Mouse (Mus musculus) MEL (cell line): Measurements from ENCODE around the gene Gm10073. TPM values are rescaled to one million over a fixed set of nuclear protein-coding genes. Genes with fewer than 3 reads are reported as not detected.
A peak's percentile ranks its signal among the peaks of the same experiment; 100 is the strongest.
"Not testable (repeated sequence)": the region's sequence is repeated elsewhere in the genome, so short reads cannot be mapped to it uniquely, and the experiment has no call there.

Experiments used
- DNase-seq: peaks from one replicate; pipeline ENCODE4 v3.0.0; 2011; ENCODE audit warnings: low read depth, low spot score
- H3K27ac ChIP-seq: 2 replicates; pipeline ENCODE4 v1.5.1; 2012; ENCODE audit warnings: low read depth, mild to moderate bottlenecking, control low read depth, low read length, moderate library complexity; ENCODE audit not compliant: control insufficient read depth
- H3K27me3 ChIP-seq, 2 experiments: fragments of 150-350 bp in 1 of 2; sonication (generic) in 1 of 2; 2 replicates each; pipeline ENCODE4 v1.6.1; 2012; ENCODE audit warnings: low read length in 2 of 2, mild to moderate bottlenecking in 2 of 2, improper control_type of control experiment in 1 of 2, moderate library complexity in 1 of 2; ENCODE audit not compliant: insufficient read depth in 2 of 2, control insufficient read depth in 1 of 2
- H3K36me3 ChIP-seq, 2 experiments: 2 replicates each; pipeline ENCODE4 v1.6.1; 2012 to 2014; ENCODE audit warnings: low read length in 2 of 2, improper control_type of control experiment in 1 of 2, inconsistent platforms in 1 of 2, mild to moderate bottlenecking in 1 of 2; ENCODE audit not compliant: insufficient read depth in 2 of 2, control insufficient read depth in 1 of 2
- H3K4me1 ChIP-seq, 2 experiments: fragments of 150-350 bp in 1 of 2; sonication (generic) in 1 of 2; 2 replicates each; pipeline ENCODE4 v1.6.1; 2012; ENCODE audit warnings: low read length in 2 of 2, improper control_type of control experiment in 1 of 2, mild to moderate bottlenecking in 1 of 2; ENCODE audit not compliant: insufficient read depth in 2 of 2, control insufficient read depth in 1 of 2
- H3K4me3 ChIP-seq, 2 experiments: fragments of 150-350 bp in 1 of 2; sonication (generic) in 1 of 2; 2 replicates each; pipeline ENCODE4 v1.5.1; 2012; ENCODE audit warnings: low read depth in 2 of 2, low read length in 2 of 2, mild to moderate bottlenecking in 2 of 2, moderate library complexity in 2 of 2, control low read depth in 1 of 2, improper control_type of control experiment in 1 of 2; ENCODE audit not compliant: control insufficient read depth in 1 of 2, insufficient read depth in 1 of 2
- H3K79me2 ChIP-seq: 2 replicates; pipeline ENCODE4 v1.6.1; 2012; ENCODE audit warnings: mild to moderate bottlenecking, low read length, moderate library complexity; ENCODE audit not compliant: control insufficient read depth, poor library complexity, insufficient read depth
- H3K9ac ChIP-seq: 2 replicates; pipeline ENCODE4 v1.6.1; 2012; ENCODE audit warnings: low read depth, mild to moderate bottlenecking, control low read depth, low read length, moderate library complexity; ENCODE audit not compliant: control insufficient read depth, poor library complexity, severe bottlenecking
- H3K9me3 ChIP-seq: fragments of 150-350 bp; sonication (generic); replicated peaks from 2 replicates; pipeline ENCODE4 v1.6.1; 2012; ENCODE audit warnings: mild to moderate bottlenecking, low read length, improper control_type of control experiment, moderate library complexity; ENCODE audit not compliant: insufficient read depth
- BHLHE40 ChIP-seq: IDR thresholded peaks from 2 replicates; pipeline ENCODE4 v1.6.1; 2012; ENCODE audit warnings: low read depth, mild to moderate bottlenecking, inconsistent platforms, low read length, improper control_type of control experiment, borderline replicate concordance
- CHD1 ChIP-seq: IDR thresholded peaks from 2 replicates; pipeline ENCODE4 v1.6.1; 2012; ENCODE audit warnings: low read depth, mild to moderate bottlenecking, inconsistent platforms, low read length, improper control_type of control experiment
- CHD2 ChIP-seq: IDR thresholded peaks from 2 replicates; pipeline ENCODE4 v1.6.1; 2011; ENCODE audit warnings: low read length, improper control_type of control experiment
- KAT2A ChIP-seq: conservative IDR thresholded peaks from 2 replicates; pipeline ENCODE4 v1.6.1; 2012; ENCODE audit warnings: low read depth, low read length, improper control_type of control experiment, inconsistent platforms
- MAFK ChIP-seq: IDR thresholded peaks from 2 replicates; pipeline ENCODE4 v1.6.1; 2011; ENCODE audit warnings: low read depth, mild to moderate bottlenecking, low read length, improper control_type of control experiment, borderline replicate concordance
- MAX ChIP-seq: IDR thresholded peaks from 2 replicates; pipeline ENCODE4 v1.6.1; 2011; ENCODE audit warnings: low read length, improper control_type of control experiment
- MAZ ChIP-seq: IDR thresholded peaks from 2 replicates; pipeline ENCODE4 v1.6.1; 2012; ENCODE audit warnings: low read depth, mild to moderate bottlenecking, inconsistent platforms, low read length, improper control_type of control experiment
- MXI1 ChIP-seq: IDR thresholded peaks from 2 replicates; pipeline ENCODE4 v1.6.1; 2011; ENCODE audit warnings: mild to moderate bottlenecking, low read depth, low read length, improper control_type of control experiment
- NELFE ChIP-seq: IDR thresholded peaks from 2 replicates; pipeline ENCODE4 v1.6.1; 2011; ENCODE audit warnings: low read depth, low read length, improper control_type of control experiment
- NRF1 ChIP-seq: IDR thresholded peaks from 2 replicates; pipeline ENCODE4 v1.6.1; 2014; ENCODE audit warnings: low read depth, mild to moderate bottlenecking, inconsistent platforms, low read length, improper control_type of control experiment, moderate library complexity; ENCODE audit not compliant: poor library complexity, insufficient read depth, severe bottlenecking
- RAD21 ChIP-seq: IDR thresholded peaks from 2 replicates; pipeline ENCODE4 v1.6.1; 2011; ENCODE audit warnings: mild to moderate bottlenecking, low read depth, low read length, improper control_type of control experiment
- RCOR1 ChIP-seq: IDR thresholded peaks from 2 replicates; pipeline ENCODE4 v1.6.1; 2012; ENCODE audit warnings: low read depth, mild to moderate bottlenecking, inconsistent platforms, low read length, improper control_type of control experiment
- SIN3A ChIP-seq: IDR thresholded peaks from 2 replicates; pipeline ENCODE4 v1.6.1; 2012; ENCODE audit warnings: low read length, improper control_type of control experiment, inconsistent platforms
- SMC3 ChIP-seq: IDR thresholded peaks from 2 replicates; pipeline ENCODE4 v1.6.1; 2011; ENCODE audit warnings: low read depth, low read length, improper control_type of control experiment
- TAL1 ChIP-seq: IDR thresholded peaks from 2 replicates; pipeline ENCODE4 v1.6.1; 2012; ENCODE audit warnings: mild to moderate bottlenecking, inconsistent platforms, low read length, moderate library complexity, mixed read lengths
- TBP ChIP-seq: IDR thresholded peaks from 2 replicates; pipeline ENCODE4 v1.8.0; 2011; ENCODE audit warnings: low read depth, low read length, improper control_type of control experiment
- USF2 ChIP-seq, 2 experiments: IDR thresholded peaks; 2 replicates each; pipeline ENCODE4 v1.6.1; 2011 to 2012; ENCODE audit warnings: improper control_type of control experiment in 2 of 2, low read length in 2 of 2, borderline replicate concordance in 1 of 2, inconsistent platforms in 1 of 2, low read depth in 1 of 2, mild to moderate bottlenecking in 1 of 2; ENCODE audit not compliant: insufficient read depth in 1 of 2
- ZC3H11A ChIP-seq: IDR thresholded peaks from 2 replicates; pipeline ENCODE4 v1.6.1; 2012; ENCODE audit warnings: low read depth, mild to moderate bottlenecking, inconsistent platforms, low read length, improper control_type of control experiment
- ZNF384 ChIP-seq: IDR thresholded peaks from 2 replicates; pipeline ENCODE4 v1.6.1; 2012; ENCODE audit warnings: low read depth, mild to moderate bottlenecking, inconsistent platforms, low read length, improper control_type of control experiment
- polyA plus RNA-seq, 2 experiments: library from polyadenylated mRNA; stranded (reverse) in 1 of 2; unstranded in 1 of 2; fragments of >175 nt in 1 of 2; fragments of >200 nt in 1 of 2; gene quantifications; 2 replicates each; pipeline versions ENCODE4 v1.2.1 to v1.2.4; 2012; ENCODE audit warnings: low replicate concordance in 2 of 2, low read depth in 1 of 2; ENCODE audit not compliant: insufficient read length in 2 of 2, insufficient read depth in 1 of 2, missing spikeins in 1 of 2
- total RNA-seq: library from RNA; depleted of rRNA; stranded (reverse); fragments of 300-350 nt; gene quantifications from 2 replicates; pipeline ENCODE4 v1.2.3, GENCODE M21; 2012

Gene Gm10073
- total and polyA plus RNA-seq, 3 experiments: 71.2 to 188 TPM; not detected in 1

DNA sequence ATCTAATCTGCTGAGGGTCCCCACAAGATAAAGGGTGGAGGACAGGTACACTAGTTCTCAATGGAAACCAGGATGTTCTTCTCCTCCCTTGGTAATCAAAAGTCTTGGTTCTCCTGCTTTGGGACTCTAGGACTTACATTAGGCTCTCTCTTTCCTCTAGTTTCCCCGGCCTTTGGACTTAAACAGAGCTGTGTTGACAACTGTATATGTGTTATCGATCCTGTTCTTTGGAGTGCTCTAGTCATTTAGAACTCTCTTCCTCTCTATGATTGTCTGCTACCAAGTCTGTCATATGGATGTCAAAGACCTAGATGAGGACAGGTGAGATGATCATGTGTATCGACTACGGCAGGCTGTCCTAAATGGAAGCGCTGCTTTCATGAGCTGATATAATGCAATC is 23.8 kb upstream of the Gm10073 start:
- no peak for DNase-seq
- no peaks in the 10 kb centered on the region for H3K36me3 ChIP-seq
- no peaks in the 10 kb centered on the region for H3K4me1 ChIP-seq
- H3K9me3 ChIP-seq: no peaks in the 10 kb centered on the region
- H3K79me2 ChIP-seq: no peaks in the 10 kb centered on the region
- no peak overlapping the region for H3K27ac ChIP-seq
- TF ChIP-seq MAFK (no peak), SMC3 (no peak), ZNF384 (no peak), USF2 (IDR thresholded peaks at IDR 0.05; ENCODE audit: borderline replicate concordance in 1 of 2, insufficient read depth in 1 of 2, low read depth in 1 of 2, low read length in 2 of 2) (no peak), NRF1 (no peak), SIN3A (no peak), ZC3H11A (no peak), TBP (no peak), NELFE (no peak), MAZ (no peak), RCOR1 (no peak), RAD21 (no peak), MAX (no peak), CHD1 (no peak)
- H3K4me3 ChIP-seq: no peak overlapping the region
- no peak overlapping the region for H3K9ac ChIP-seq
- peaks cover 0 to 3% of the 10 kb centered on the region in 2 experiments; a peak in 3 of 4 replicates for H3K27me3 ChIP-seq

DNA sequence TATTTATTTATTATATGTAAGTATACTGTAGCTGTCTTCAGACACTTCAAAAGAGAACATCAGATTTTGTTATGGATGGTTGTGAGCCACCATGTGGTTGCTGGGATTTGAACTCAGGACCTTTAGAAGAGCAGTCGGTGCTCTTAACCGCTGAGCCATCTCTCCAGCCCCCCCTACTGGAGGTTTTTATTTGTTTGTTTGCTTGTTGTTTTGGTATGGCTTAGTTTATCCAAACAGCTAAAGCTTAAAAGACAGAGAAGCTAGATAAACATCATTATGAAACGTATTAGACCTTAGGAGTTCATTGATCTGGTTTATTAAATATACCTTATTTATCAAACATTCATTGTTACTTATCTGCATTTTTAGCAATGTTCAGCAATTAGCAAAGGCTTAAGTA is 22.4 kb upstream of the Gm10073 start:
- not testable (repeated sequence) for H3K4me1 ChIP-seq, H3K4me3 ChIP-seq, H3K27me3 ChIP-seq, H3K27ac ChIP-seq, H3K36me3 ChIP-seq, H3K9me3 ChIP-seq, DNase-seq, H3K9ac ChIP-seq, H3K79me2 ChIP-seq
- peak; percentile 52; the same call in 1 of the 2 replicates for TF ChIP-seq TBP

DNA sequence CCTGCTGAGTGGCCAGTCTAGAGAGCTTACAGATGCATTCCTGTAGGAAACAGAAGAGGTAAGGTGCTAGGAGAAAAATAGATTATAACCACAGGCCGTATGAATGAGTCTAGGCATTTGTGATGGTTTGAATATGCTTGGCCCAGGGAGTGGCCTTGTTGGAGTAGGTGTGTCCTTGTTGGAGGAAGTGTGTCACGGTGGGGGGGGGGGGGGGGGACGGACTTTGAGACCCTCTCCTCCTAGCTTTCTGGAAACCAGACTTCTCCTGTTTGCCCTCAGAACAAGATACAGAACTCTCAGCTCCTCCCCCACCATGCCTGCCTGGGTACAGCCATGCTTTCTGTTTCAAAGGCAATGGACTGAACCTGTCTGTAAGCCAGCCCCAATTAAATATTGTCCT is 19.2 kb upstream of the Gm10073 start:
- H3K9ac ChIP-seq: no peak overlapping the region
- no peaks in the 10 kb centered on the region; a peak in 2 of 4 replicates for H3K27me3 ChIP-seq
- TF ChIP-seq SMC3 (no peak), TAL1 (no peak), MAZ (no peak), KAT2A (no peak), CHD2 (no peak), MXI1 (no peak), BHLHE40 (no peak)
- H3K36me3 ChIP-seq: no peaks in the 10 kb centered on the region
- H3K4me3 ChIP-seq: no peak overlapping the region
- H3K79me2 ChIP-seq: no peaks in the 10 kb centered on the region
- H3K9me3 ChIP-seq: no peaks in the 10 kb centered on the region
- H3K4me1 ChIP-seq: no peaks in the 10 kb centered on the region
- no peak for DNase-seq
- no peak overlapping the region for H3K27ac ChIP-seq
